Mouse (Mus musculus) CH12.LX (cell line): ENCODE data around the gene Letm1.

Experiments
- BHLHE40 ChIP-seq: IDR thresholded peaks from 2 replicates; pipeline ENCODE4 v1.6.1; 2011; ENCODE audit warnings: mild to moderate bottlenecking, low read depth, low read length, improper control_type of control experiment
- CTCF ChIP-seq, 2 experiments: IDR thresholded peaks in 1 of 2; conservative IDR thresholded peaks in 1 of 2; 2 replicates each; pipeline ENCODE4 v1.5.1; 2011 to 2012; ENCODE audit warnings: low read depth in 2 of 2, low read length in 2 of 2, improper control_type of control experiment in 1 of 2, inconsistent platforms in 1 of 2, mild to moderate bottlenecking in 1 of 2, moderate library complexity in 1 of 2
- GABPA ChIP-seq: IDR thresholded peaks from 2 replicates; pipeline ENCODE4 v1.6.1; 2012; ENCODE audit warnings: low read depth, low read length, improper control_type of control experiment, inconsistent platforms; ENCODE audit not compliant: insufficient replicate concordance
- MAZ ChIP-seq: IDR thresholded peaks from 2 replicates; pipeline ENCODE4 v1.6.1; 2012; ENCODE audit warnings: low read depth, mild to moderate bottlenecking, inconsistent platforms, low read length, improper control_type of control experiment, moderate library complexity
- NELFE ChIP-seq: IDR thresholded peaks from 2 replicates; pipeline ENCODE4 v1.6.1; 2011; ENCODE audit warnings: low read depth, low read length, improper control_type of control experiment
- POLR2A ChIP-seq: IDR thresholded peaks from 2 replicates; pipeline ENCODE4 v1.6.1; 2011; ENCODE audit warnings: low read depth, mild to moderate bottlenecking, improper control_type of control experiment, low read length
- SIN3A ChIP-seq: IDR thresholded peaks from 2 replicates; pipeline ENCODE4 v1.6.1; 2012; ENCODE audit warnings: low read length, improper control_type of control experiment, inconsistent platforms
- TCF12 ChIP-seq: IDR thresholded peaks from 2 replicates; pipeline ENCODE4 v1.6.1; 2014; ENCODE audit warnings: low read depth, mild to moderate bottlenecking, inconsistent platforms, low read length, improper control_type of control experiment
- USF1 ChIP-seq: IDR thresholded peaks from 2 replicates; pipeline ENCODE4 v1.6.1; 2014; ENCODE audit warnings: low read depth, mild to moderate bottlenecking, inconsistent platforms, low read length, improper control_type of control experiment
- ZNF384 ChIP-seq: IDR thresholded peaks from 2 replicates; pipeline ENCODE4 v1.6.1; 2012; ENCODE audit warnings: low read depth, low read length, improper control_type of control experiment, inconsistent platforms

- TF ChIP-seq CTCF (conservative IDR thresholded peaks at IDR 0.05 in 1 of 2, IDR thresholded peaks at IDR 0.05 in 1 of 2; ENCODE audit: low read depth in 2 of 2, low read length in 2 of 2), result no peak
- no peak for TF ChIP-seq BHLHE40
- no peak for TF ChIP-seq MAZ
- no peak for TF ChIP-seq GABPA
- TF ChIP-seq ZNF384, result no peak
- no peak for TF ChIP-seq USF1
- TF ChIP-seq POLR2A, result no peak
- no peak for TF ChIP-seq SIN3A
- TF ChIP-seq TCF12, result no peak
- no peak for TF ChIP-seq NELFE
Observed at GRCm38 (mm10) chr5:33728841-33729240, 53.8 kb downstream of the Letm1 start.
